Mouse (Mus musculus) cerebellum, postnatal 10 days (tissue): ENCODE measurements around the gene Trim26.
"Not testable (repeated sequence)": the region's sequence is repeated elsewhere in the genome, so short reads cannot be mapped to it uniquely, and the experiment has no call there.

Experiments
- DNase-seq, 2 experiments: peaks; one replicate each; pipeline ENCODE4 v3.0.0; 2021; ENCODE audit warnings: mixed read lengths in 2 of 2

Gene Trim26

DNA sequence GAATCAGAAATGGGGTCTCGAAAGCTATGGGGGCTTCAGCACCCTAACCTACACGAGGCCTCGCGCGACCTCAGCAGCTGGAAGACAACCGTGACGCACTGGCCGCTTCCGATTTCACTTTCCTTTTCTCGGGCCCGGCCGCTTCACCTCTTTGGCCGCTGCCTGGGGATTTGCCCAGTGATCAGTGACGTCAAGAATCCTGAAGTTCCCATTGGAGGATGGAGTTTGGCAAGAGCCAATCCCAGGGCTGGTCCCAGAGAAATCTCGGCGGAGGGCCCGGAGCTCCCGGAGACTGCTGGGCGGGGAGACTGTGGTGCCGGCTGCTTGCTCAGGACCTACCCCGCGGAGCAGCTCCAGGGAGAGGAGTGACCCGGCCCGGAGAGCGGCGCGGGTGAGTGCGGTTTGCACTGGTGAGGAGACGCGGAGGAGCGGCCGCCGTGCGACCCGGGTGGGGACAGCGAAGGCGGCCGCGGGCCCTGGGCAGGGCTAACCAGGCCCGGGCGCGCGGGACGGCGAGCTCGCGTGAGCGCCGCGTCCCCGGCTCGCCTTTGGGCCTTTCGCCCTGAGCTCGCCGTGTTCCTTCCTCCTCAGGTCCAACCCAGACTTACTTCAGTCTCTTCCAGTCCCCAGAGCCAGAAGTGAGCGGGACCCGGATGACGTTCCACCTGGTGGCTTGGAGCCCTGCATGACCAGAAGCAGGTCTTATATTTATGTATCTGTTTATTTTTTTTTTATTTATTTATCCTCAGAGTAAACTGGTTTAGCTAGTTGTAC is at the start of gene Trim26:
Gene Trim26 (plus strand): TSS at position 261 of the 774 bp plus-strand sequence.
- peak; percentile 98 for DNase-seq

DNA sequence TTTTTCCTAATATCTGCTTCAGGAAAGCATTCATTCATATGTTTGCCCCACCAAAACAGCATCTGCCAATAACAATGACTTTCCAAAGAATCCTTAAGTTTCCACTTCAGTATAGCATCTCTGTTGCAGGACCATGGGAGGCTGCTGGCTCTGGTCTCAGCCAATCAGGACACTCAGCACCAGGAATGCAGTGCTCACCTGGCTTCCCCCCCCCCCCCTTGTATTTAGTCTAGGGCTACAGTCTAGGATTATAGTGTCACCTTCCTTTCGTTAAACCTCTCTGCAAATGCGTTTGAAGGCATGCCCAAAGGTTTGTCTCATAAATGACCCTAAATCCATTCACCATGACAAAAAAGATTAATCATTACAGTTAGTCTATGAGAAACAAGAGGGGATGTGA is 48.6 kb upstream of the Trim26 start:
- DNase-seq = no peak

DNA sequence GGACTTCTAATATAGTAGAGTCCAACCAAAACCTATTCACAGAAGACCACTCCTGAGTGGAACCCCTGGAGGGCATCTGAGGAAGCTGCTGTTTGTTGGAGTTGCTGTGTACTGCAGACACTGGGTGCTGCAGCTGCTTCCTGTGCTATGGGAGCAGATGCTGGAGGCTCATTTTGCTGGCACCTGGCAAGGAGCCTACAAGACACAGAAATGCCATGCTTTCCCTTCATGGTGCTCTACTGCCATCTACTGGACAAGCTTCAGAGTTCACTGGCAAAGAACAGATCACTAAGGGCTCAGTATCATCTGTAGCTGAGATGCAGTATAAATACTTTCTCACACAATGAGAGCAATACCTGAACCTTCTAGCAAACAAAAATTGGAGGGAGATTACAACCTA is 48.1 kb upstream of the Trim26 start:
- peak; percentile 92 to 96 for DNase-seq

- no peak for DNase-seq
Observed at GRCm38 (mm10) chr17:36799493-36799892, 37.4 kb upstream of the Trim26 start.

DNA sequence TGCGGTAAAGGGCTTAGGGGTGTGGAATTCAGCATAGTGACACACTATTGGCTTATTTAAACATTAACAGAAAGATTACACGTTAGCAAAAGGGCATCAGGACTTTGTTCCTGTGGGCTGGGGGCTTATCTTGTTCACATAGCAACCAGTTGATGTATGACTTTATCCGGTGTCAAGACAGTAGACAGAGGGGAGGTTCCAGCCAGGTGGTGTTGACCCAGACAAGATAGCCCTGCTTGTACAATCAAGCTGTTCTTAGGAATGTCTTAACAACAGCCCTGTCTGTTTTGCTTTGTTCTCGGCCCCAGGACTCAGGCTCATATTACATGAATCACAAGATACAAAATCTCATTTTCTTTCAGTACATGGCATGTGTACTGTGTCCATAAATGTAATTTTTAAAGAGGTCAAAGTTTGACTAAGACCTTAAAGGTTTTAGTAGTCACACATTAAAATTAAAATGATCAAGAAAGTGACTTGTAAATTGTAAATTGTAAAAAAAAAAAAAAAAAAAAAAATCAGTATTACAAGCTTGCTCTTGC is 36.9 kb upstream of the Trim26 start:
- DNase-seq = not testable (repeated sequence)

DNA sequence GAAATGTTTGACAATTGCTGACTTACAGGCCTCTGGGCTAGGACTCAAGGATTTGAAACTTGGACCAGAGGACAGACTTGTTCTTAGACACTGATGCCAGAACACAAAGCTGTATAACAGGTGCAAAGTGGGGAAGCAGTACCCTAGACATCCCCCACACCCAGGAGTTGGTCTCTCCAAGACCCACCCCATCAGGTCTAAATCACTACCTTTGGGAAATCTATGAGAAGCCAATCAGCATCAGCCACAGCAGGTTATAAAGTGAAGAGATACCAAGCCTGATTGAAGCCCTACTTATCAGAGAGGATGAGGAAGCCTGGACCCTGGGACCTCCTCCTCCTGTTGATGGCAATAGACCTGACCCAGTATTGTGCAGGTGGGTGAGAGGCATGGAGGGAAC is 25.1 kb upstream of the Trim26 start, which contains the start of gene H2-M10.6:
Gene H2-M10.6 (plus strand): TSS at position 301 of the 400 bp plus-strand sequence.
- no peak for DNase-seq

GRCm38 (mm10) chr17:36824005-36824404 is 12.9 kb upstream of the Trim26 start:
- peak; percentile 74 to 76 for DNase-seq

GRCm38 (mm10) chr17:36825525-36825924 is 11.4 kb upstream of the Trim26 start:
- DNase-seq = peak; percentile 59 to 83

GRCm38 (mm10) chr17:36826002-36826401 is 10.9 kb upstream of the Trim26 start:
- peak; percentile 97 to 99 for DNase-seq

- no peak for DNase-seq
Observed at GRCm38 (mm10) chr17:36828488-36828887, 8.4 kb upstream of the Trim26 start.

GRCm38 (mm10) chr17:36830470-36830869 is 6.5 kb upstream of the Trim26 start:
- no peak for DNase-seq

DNA sequence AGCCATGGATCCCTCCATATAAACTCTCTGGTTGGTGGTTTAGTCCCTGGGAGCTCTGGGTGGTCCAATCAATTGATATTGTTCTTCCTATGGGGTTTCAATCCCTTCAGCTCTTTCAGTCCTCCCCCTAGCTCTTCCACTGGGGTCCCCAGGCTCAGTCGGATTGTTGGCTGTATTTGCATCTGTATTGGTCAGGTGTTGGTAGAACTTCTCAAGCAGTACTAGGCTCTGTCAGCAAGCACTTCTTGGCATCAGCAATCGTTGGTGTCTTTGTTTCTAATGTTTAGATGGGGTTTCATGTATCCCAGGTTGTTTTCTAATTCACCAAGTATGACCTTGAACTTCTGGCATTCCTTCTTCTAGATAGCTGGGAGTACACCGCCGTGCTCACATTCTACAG is 4.2 kb upstream of the Trim26 start:
- no peak for DNase-seq

- DNase-seq = peak; percentile 52 to 66
Observed at GRCm38 (mm10) chr17:36835591-36836426, 1.1 kb upstream of the Trim26 start.

DNA sequence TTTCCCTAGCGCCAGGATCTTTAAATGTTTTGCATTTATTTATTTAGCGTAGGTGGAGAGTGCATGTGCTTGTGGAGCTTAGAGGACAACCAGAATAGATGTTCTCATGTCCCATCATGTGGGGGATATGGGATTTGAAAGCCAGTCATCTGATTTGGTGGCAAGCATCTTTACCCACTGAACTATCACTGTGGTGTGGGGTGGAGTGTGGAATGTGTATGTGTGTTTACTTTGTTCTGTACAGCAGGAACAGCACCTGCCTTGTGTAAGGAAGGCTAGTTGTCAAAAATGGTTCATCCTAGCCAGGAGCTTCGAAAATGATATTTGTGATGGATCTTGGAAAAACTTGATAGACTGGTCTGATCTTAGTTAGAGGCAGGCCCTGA is 514 bp upstream of the Trim26 start:
- DNase-seq = no peak

GRCm38 (mm10) chr17:36839001-36839400 is 2.1 kb downstream of the Trim26 start:
- no peak for DNase-seq

DNA sequence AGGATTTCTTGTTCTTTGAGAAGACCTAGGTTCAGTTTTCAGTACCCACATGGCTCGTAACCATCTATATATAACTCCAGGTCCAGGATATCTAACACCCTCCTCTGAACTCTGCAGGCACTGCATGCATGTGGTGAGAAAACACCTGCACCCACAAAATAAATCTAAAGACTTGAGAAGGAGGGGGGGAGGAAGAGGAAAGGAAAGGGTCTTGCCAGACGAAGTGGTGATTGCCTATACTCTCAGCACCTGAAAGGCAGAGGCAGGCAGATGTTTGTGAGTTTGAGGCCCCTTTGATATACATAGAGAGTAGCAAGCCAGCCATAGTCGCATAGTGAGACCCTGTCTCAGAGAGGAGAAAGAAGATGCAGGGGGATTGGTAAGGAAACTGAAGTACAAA is 3.0 kb downstream of the Trim26 start:
- DNase-seq = no peak

GRCm38 (mm10) chr17:36840961-36841445 is 4.1 kb downstream of the Trim26 start:
- DNase-seq = no peak

GRCm38 (mm10) chr17:36843696-36844095 is 6.8 kb downstream of the Trim26 start:
- no peak for DNase-seq

DNA sequence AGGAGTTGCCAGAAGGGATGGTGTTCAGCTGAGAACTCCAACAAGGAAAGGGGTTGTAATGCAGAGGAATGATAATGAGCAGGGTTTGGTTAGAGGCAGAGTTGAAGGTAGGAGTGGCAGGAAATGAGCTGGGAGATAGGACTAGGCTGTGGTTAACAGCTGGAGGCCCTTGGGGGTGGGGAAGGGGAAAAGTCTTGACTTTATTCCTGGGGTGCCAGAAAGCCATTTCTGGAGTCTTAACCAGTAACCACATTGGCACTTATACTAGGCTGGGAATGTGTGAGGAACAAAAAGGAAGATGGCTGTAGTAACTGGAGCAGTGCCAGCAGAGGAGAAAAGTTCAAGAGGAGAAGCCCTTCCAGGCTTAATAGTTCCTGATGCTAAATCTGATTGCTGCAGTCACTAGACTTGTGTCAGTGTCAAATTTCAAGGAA is 7.4 kb downstream of the Trim26 start:
- no peak for DNase-seq

DNA sequence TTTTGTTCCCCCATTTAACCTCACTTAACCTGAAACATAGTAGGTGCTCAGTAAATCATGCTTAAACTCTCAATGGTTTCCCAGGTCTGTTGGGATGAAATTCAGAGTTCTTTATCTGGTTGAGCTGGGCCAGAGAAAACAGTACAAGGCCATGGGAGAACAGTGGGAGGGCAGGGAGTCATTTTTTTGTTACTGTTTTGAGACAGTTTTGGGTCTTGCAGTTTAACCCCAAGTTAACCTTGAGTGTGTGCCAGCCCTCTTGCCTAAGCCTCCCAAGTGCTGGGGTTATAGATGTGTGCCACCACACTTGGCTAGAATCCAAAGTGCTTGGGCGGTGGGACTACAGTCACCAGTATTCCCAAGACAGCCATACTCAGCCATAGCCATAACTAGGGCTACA is 7.8 kb downstream of the Trim26 start:
- no peak for DNase-seq

DNA sequence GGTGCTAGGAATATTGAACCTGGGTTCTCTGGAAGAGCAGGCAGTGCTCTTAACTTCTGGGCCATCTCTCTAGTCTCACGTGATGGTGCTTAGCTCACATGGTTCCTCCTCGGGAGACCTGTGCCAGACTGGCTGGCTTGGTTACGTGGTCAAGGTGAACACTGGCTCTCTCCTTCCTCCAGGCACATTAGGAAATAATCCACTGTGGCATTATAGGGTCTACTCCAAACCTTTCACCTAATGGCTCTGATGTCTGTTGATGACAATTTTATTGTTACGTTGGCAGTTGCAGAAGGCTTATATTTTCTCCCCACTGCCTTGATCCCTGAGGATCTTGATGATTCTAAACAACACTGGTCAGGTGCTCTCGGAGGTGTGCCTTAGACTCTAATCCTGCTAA is 12.0 kb downstream of the Trim26 start:
- DNase-seq = no peak

DNA sequence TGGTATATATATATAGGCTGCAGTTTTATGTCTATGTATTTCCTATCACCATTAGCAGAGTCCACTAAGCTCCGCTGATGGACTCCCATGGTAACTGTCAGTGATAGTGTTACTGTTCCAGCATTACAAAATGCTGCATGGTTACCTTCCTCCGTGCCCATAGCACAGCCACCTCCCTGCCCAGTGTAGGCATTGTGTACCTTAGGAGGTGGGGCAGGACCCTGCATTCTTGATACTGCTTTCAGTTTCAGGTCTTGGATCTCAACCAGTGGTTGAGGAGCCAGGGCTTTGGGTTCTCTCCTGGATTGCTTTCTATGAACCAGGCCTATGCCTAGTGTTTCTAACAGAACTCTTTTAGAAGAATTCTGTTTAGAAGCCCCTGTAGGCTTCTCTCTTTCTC is 13.1 kb downstream of the Trim26 start:
- no peak for DNase-seq

DNA sequence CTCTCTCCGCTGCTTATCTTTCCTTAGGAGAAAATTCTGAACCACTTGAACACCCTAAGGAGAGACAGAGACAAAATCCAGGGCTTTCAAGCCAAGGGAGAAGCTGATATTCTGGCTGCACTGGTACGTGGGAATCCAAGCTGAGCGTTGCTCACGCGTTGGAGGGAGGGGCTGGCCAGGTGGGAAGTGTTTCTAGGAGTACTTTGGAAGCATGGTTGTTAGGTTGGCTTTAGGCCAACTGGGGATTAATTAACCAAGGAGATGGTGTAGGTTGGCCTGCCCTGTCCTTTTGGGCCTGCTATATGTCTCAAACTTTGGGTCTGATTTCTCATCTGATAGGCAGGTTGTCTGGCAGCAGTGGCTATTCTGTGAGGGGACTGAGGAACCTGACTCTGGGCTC is 14.3 kb downstream of the Trim26 start:
- DNase-seq = no peak
